Mouse (Mus musculus): Measurements from ENCODE around the gene Cdk5.
A peak's percentile ranks its signal among the peaks of the same experiment; 100 is the strongest.

Cdk5 gene

DNA sequence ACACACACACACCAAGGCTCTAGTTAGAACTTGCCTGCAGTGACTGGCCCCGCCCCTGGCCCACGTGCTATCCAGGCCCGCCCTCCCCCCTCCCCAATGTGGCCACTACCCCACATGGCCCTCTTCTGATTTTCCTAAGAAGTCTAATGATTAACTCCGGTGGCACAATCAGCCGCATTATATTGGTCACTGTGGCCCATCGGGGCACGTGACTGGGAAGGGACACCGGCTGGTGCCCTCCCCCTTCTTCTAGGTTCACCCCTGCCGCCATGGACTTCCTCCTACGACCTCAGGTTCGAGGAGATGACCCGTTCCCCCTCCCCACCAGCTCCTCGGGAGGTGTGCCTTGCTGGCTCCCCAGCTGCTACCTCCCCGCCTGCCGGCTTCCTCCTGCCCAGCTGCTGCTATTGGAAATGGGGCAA lies 4.7 kb upstream of the Cdk5 start:
- DNase-seq (ENCODE audit: low read depth) = no peak

GRCm38 (mm10) chr5:24427285-24427633 lies 3.9 kb upstream of the Cdk5 start:
- no peak for DNase-seq (ENCODE audit: low read depth)

DNA sequence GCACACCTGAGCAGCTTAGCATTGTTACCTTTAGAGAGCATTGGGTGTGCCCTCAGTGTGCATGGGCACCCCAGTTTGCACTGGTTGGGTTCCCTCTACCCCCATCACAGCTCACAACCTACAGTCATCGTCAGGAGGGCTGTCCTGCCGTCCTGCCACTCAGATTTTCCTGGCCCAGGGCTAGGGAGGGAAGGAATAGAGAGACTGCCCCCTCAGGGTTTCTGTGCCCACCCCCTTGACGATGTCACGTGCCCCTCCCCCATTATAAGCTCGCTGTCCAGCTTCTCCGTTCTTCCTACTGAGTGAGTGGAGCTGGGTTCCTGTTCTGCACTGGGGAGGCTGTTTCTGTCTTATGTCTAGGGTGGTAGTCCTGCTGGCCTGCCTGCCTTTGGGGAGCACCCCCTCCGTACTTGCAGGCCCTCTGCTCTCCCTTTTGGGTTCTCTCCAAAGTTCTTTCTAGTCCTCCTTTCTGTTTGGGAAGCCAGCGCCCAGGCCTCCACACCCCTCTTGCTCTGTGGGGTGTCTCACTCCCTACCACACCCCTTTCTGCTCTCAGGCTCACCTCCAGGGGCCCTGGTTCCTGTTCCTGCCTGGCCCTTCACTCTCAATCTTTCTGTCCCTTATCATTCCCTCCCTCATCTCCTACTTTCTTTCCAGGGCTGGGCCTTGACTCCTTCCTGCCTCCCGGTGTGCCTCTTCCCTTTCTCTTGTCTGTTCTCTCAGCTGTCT lies 3.4 kb upstream of the Cdk5 start:
- no peak for DNase-seq (ENCODE audit: low read depth)

DNA sequence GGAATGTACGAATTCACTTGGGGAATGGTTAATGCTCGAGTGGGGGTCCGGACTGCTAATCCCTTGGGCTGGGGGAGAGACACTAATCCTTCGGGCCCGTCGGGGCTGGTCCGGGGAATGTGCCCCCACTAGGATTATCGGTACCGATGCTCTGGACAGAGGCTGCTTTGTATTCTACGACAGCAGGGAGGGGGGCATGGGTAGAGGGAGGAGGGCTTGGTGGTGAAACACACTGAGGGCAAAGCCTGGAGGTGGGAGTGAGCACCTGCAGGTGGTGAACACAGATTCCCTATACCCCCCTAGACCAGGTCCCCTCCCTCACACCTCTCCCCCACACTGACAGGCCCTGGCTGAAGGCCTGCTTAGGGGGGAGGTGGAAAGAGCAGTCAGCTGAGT lies 2.7 kb upstream of the Cdk5 start:
- DNase-seq (ENCODE audit: low read depth) = no peak

DNA sequence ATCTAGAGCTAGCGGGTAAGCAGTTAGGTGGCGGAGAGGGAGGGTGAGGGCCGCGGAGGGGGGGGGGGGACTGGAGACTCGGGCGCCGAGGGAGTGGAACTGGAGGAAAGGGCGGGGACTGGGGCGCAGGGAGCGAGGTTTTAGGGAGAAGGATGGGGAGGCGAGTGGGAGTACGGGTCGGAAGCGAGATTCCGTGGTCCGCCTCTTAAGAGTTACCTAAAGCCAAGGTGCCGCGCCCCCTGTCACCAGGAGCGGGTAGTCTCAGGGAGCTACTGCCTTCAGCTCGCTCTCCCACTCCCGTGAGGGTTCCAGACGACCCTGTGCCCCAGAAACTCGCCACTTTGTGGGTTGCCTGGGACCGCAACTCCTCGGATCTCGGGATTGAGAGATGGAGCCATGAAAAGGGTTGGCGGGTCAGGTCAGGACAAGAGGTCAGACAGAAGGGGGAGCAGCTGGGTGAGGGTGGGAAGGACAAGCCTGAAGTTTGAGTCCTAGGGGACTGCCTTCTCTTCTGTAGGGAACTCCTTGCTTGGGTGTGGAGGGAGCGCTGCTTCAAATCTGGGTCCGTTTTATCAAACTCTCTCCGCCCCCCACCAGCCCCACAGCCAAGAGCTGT lies 2.2 kb upstream of the Cdk5 start:
- no peak for DNase-seq (ENCODE audit: low read depth)

DNA sequence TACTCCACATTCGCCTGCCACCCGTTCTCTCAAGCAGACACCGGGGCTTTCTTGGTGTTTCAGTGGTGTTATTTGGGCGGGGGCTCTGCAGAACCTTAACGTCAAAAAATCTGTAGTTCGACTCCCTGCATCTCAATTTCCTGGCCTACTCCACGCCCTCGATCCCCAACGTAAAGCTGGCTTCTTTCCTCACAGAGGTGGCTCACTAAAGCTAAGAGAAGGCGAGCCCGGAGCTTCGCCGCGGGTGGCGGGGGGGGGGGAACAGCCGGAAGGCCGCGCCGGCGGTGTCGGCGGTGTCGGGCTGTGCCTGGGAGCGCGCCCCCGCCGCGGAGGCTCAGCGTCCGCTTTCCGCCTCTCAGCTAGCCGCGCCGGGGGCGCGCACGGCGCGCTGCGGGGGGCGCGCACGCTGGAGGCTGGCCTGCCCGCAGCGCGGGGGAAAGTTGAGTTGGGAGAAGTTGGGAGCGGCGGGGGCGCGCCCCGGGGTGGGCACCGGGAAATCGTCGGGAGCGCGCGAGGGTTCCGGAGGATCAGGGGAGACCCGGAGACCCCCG lies 1.6 kb upstream of the Cdk5 start:
- peak; percentile 92 for DNase-seq (ENCODE audit: low read depth)

GRCm38 (mm10) chr5:24424004-24424781 lies 863 bp upstream of the Cdk5 start:
- no peak for DNase-seq (ENCODE audit: low read depth)

- no peak for DNase-seq (ENCODE audit: low read depth)
Measured at GRCm38 (mm10) chr5:24420381-24420780, 2.9 kb downstream of the Cdk5 start.

DNA sequence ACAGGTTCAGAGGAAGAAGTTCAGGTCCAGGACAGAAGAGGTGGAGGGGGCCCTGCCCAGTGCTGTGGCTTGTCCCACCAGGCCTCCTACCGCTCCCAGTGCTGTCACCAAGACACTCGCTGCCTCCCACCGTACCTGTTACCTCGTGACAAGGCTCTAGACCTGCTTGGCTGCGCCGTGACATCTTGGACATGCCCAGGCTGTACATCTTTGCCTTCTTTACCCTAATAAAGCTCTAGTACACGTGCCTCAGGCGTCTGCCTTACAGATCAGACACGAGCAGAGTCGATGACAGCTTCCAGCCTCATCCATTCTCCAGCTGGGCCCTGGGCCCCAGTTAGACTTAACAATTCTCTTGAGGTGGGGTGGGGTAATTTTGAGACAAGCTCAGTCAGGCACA lies 5.7 kb downstream of the Cdk5 start:
- no peak for DNase-seq (ENCODE audit: low read depth)

- DNase-seq (ENCODE audit: low read depth) = peak; percentile 87
Measured at GRCm38 (mm10) chr5:24416222-24416736, 7.1 kb downstream of the Cdk5 start.

DNA sequence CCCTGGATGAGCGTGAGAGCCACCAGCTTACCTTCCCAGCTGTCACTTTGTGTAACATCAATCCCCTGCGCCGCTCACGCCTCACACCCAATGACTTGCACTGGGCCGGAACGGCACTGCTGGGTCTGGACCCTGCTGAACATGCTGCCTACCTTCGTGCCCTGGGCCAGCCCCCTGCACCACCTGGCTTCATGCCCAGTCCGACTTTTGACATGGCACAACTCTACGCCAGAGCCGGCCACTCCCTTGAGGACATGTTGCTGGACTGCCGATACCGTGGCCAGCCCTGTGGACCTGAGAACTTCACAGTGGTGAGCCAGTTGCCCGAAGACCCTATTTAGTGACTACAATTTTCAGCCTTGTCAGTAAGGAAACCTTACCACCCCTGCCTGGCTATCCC lies 9.4 kb downstream of the Cdk5 start:
- no peak for DNase-seq (ENCODE audit: low read depth)

- no peak for DNase-seq (ENCODE audit: low read depth)
Measured at GRCm38 (mm10) chr5:24413042-24413693, 10.2 kb downstream of the Cdk5 start, which contains the start of gene Asic3. Gene Asic3, plus strand, starts transcription at chr5:24413392.

GRCm38 (mm10) chr5:24412063-24412462 lies 11.3 kb downstream of the Cdk5 start:
- DNase-seq (ENCODE audit: low read depth) = no peak

DNA sequence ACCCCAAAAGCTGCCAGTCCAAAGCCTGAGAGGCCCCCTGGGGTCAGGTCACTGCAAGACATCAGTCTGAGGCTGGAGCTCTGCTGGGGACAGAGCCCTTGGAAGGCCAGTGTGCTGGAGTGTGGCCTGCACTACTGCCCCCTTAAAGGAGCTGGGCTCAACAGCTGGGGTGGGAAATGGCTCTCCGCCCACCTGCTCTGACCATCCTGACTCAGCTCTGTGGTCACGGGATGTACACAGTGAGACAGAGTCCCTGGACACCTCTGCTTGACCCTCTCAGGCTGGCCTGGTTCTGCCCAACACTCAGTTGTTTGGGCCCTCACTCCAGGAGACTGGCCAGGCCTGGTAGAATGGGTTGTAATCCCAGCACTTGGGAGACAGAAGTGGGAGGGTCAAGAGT lies 13.9 kb downstream of the Cdk5 start:
- no peak for DNase-seq (ENCODE audit: low read depth)

DNA sequence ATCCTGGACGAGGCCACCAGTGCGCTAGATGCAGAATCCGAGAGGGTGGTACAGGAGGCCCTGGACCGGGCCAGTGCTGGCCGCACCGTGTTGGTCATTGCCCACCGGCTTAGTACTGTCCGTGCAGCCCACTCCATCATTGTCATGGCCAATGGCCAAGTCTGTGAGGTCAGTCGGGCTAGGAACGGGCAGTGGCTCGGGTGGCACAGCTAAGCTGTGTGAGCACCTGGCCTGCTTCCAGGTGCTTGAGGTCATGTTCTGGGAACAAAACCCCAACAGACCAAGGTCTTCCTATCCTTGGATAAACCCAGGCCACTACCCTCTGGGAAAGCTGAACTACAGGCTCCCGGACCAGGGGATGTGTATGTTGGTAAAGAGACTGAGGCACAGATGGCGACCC lies 14.7 kb downstream of the Cdk5 start:
- DNase-seq (ENCODE audit: low read depth) = no peak

GRCm38 (mm10) chr5:24405389-24405876 lies 17.9 kb downstream of the Cdk5 start:
- no peak for DNase-seq (ENCODE audit: low read depth)

DNA sequence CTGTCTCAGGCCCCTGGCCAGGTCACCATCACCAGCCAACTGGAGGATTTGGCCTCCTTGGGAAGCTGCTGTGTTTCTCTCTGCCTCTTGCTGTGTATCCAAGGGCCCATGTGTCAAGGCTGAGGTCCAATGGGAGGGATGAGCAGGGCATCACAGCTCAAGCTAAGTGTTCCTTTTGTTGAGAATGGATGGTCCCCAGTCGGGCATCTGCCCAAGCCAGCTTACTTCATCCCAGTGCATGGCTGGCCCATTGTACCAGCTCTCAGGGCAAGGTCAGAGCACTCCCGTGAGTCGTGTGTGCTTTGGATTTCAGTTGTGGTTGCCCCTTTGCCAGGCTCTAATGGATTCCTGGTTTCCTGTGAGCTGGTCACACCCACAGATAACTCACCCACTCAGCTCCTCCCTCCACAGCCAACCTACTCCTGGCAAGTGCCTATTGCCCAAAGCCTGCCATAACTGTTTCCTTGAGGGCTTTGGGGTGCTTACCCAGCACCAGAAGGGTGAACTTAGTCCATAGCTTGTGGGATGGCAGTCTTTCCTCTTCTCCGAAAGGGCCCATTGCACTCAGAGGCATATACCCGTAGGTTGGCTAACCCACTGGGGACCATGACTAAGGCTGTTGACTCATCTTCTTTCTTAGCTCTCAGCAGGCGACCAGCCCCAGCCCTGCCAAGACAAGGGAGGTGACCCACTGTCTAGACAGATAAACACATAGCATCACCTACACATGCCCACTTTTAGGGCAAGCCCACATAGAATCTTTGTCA lies 18.6 kb downstream of the Cdk5 start:
- DNase-seq (ENCODE audit: low read depth) = no peak

DNA sequence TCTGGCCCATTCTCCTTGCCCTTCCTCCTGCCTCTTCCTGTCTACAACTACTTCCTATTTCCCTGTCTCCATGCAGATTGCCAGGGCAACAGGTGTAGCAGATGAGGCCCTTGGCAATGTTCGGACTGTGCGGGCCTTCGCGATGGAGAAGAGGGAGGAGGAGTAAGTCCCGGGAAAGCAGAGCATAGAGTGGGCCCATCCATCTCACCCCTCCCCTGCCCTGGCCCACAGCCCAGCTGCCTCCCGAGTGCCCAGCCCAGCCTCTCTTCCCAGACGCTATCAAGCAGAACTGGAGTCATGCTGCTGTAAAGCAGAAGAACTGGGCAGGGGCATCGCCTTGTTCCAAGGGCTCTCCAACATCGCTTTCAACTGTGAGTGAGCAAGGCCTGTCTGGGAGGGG lies 21.4 kb downstream of the Cdk5 start:
- no peak for DNase-seq (ENCODE audit: low read depth)

- DNase-seq (ENCODE audit: low read depth) = no peak
Measured at GRCm38 (mm10) chr5:24400911-24401605, 22.3 kb downstream of the Cdk5 start.

- no peak for DNase-seq (ENCODE audit: low read depth)
Measured at GRCm38 (mm10) chr5:24400362-24400761, 23.0 kb downstream of the Cdk5 start.

- DNase-seq (ENCODE audit: low read depth) = no peak
Measured at GRCm38 (mm10) chr5:24399686-24400085, 23.6 kb downstream of the Cdk5 start.

Data from naive thymus-derived CD4-positive, alpha-beta T cell, adult 2 months (primary cell).